Mouse (Mus musculus) megakaryocyte progenitor cell, adult 5-6 weeks (primary cell): ENCODE measurements at regions not wholly inside any gene's neighbourhood (a gene's known extent, or its start where the extent isn't known, plus 50 kb on each side); places are given as distances from the start of the nearest gene placed in this dataset.

Experiments used
- ATAC-seq: replicated peaks from 2 replicates; pipeline ENCODE4 v1.8.0; 2016; ENCODE audit warnings: mild to moderate bottlenecking, moderate TSS enrichment, inconsistent platforms; ENCODE audit not compliant: poor library complexity

- ATAC-seq = 0 out of 2 replicates have a peak, but pooled peaks have one; percentile 39
These were observed 57.3 kb upstream of the Eda2r start for GRCm38 (mm10) chrX:97434327-97434726.

DNA sequence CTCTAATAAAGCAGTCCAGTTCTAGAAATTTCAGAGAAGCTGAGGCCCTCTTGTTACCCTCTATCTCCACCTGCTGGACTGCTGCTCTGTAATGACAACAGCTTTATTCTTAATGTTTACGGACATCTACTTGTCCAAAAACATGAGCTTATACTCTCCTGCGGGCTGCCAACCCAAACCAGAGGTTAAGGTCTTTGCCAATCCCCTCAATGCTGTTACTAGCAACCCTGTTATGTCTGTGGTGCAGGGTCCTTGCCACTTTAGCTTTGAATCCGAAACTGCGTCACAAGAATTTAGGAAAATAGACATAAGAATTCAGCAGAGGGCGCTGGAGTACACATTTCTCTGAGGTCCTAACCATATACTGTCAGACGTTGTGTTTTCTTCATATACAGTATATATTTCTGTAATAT is 54.4 kb upstream of the Eda2r start:
- peak; percentile 97 for ATAC-seq
